Mouse (Mus musculus) heart, embryonic 13.5 days (tissue): Measurements from ENCODE around the gene Atf2. TPM values are rescaled to one million over a fixed set of nuclear protein-coding genes. Genes with fewer than 3 reads are reported as not detected.

Experiments used
- ATAC-seq: fragments of 200-750 bp; cut with Nextera tagmentation; 2 replicates; pipeline ENCODE4 v1.8.0; 2017; ENCODE audit warnings: moderate TSS enrichment; ENCODE audit not compliant: insufficient number of reproducible peaks, low FRiP score, low TSS enrichment; ENCODE audit errors: extremely low read depth
- H3K27ac ChIP-seq: fragments of 300-500 bp; sonication (generic); replicated peaks from 2 replicates; pipeline ENCODE4 v1.5.1; 2015; ENCODE audit warnings: moderate library complexity, mild to moderate bottlenecking, inconsistent platforms
- H3K27me3 ChIP-seq: fragments of 300-500 bp; sonication (generic); replicated peaks from 2 replicates; pipeline ENCODE4 v1.6.1; 2015; ENCODE audit warnings: mild to moderate bottlenecking, inconsistent platforms
- H3K36me3 ChIP-seq: fragments of 300-500 bp; sonication (generic); 2 replicates; pipeline ENCODE4 v1.6.1; 2015; ENCODE audit warnings: mild to moderate bottlenecking, inconsistent platforms
- H3K4me1 ChIP-seq: fragments of 300-500 bp; sonication (generic); 2 replicates; pipeline ENCODE4 v1.6.1; 2015; ENCODE audit warnings: inconsistent platforms
- H3K4me2 ChIP-seq: fragments of 300-500 bp; sonication (generic); 2 replicates; pipeline ENCODE4 v1.6.1; 2015; ENCODE audit warnings: inconsistent platforms, mild to moderate bottlenecking, moderate library complexity
- H3K4me3 ChIP-seq: fragments of 300-500 bp; sonication (generic); 2 replicates; pipeline ENCODE4 v1.5.1; 2015; ENCODE audit warnings: moderate library complexity, mild to moderate bottlenecking, inconsistent platforms
- H3K9ac ChIP-seq: fragments of 300-500 bp; sonication (generic); 2 replicates; pipeline ENCODE4 v1.6.1; 2015; ENCODE audit warnings: inconsistent platforms, mild to moderate bottlenecking, moderate library complexity
- H3K9me3 ChIP-seq: fragments of 300-500 bp; sonication (generic); 2 replicates; pipeline ENCODE4 v1.6.1; 2016; ENCODE audit warnings: inconsistent platforms
- WGBS: fragments of 180-500 bp; shearing (Covaris S2); methylation state at CpG from one replicate; pipeline ENCODE4 v1.1.7; 2015; ENCODE audit warnings: mixed read lengths; 5-methylcytosine and 5-hydroxymethylcytosine counted together
- polyA plus RNA-seq: library from polyadenylated mRNA; unstranded; fragments of >200 nt; fragmentation: Nextera tagmentation; extraction: Ambion mirVana; gene quantifications from 2 replicates; pipeline ENCODE4 v1.2.1, GENCODE M21; 2015

Gene Atf2
- polyA plus RNA-seq, 1 experiment from 2014 or later = 33.1 TPM

- Histone ChIP-seq H3K4me3 (peak within 1 kb of the TSS; percentile 82), H3K9me3 (no peaks in the 10 kb centered on the region), H3K4me1 (peaks cover 40% of the 10 kb centered on the region), H3K9ac (peak within 1 kb of the TSS; percentile 94), H3K27me3 (peaks cover 5% of the 10 kb centered on the region; the same call in 1 of the 2 replicates), H3K4me2 (peak within 1 kb of the TSS; percentile 85), H3K27ac (peak within 1 kb of the TSS; percentile 66), H3K36me3 (no peaks in the 10 kb centered on the region)
- under 1% methylated on average over 80 of the region's 131 CpGs for WGBS
- peak; percentile 80 for ATAC-seq
Measured at GRCm38 (mm10) chr2:73774786-73775682, 117.4 kb downstream of the Atf2 start, which contains the start of gene Chn1. Gene Chn1 (minus strand): TSS chr2:73775346.

DNA sequence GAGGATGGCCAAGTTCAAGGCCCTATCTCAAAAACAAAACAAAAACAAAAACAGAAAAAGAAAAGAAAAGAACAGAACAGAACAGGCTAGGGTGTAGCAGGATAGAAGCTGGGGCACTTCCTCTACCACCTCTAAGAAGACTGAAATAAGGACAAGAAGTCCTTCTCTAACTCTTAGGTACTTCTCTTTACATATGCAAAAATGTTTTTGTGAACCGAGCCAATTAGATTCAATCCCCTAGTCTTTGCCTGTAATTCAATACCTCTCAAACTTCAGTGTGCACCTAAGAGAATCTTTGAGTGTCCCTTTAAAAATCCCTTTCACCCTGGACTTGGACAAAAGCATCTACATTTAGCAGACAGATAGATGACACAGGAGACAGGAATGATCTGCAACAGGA is 119.5 kb downstream of the Atf2 start:
- WGBS = 40% methylated on average over 1 of the region's 1 CpGs

GRCm38 (mm10) chr2:73768669-73769068 is 123.8 kb downstream of the Atf2 start:
- ATAC-seq = no peak
- no peak overlapping the region for H3K4me3 ChIP-seq
- 74% methylated on average over 4 of the region's 4 CpGs for WGBS
- no peaks in the 10 kb centered on the region for H3K27me3 ChIP-seq
- H3K4me1 ChIP-seq = peaks cover 24% of the 10 kb centered on the region
- no peaks in the 10 kb centered on the region for H3K36me3 ChIP-seq
- H3K27ac ChIP-seq = no peak overlapping the region
- H3K9me3 ChIP-seq = no peaks in the 10 kb centered on the region
- no peak overlapping the region for H3K9ac ChIP-seq
- no peak overlapping the region for H3K4me2 ChIP-seq

More for the DNA sequence above, 119.5 kb downstream of the Atf2 start:
- Histone ChIP-seq H3K27ac (no peak overlapping the region), H3K4me3 (no peak overlapping the region), H3K4me1 (peaks cover 25% of the 10 kb centered on the region), H3K27me3 (peaks cover 5% of the 10 kb centered on the region; the same call in 1 of the 2 replicates), H3K36me3 (no peaks in the 10 kb centered on the region), H3K4me2 (peak overlapping the region; percentile 85), H3K9ac (0 out of 2 replicates have a peak overlapping the region, but pooled peaks have one; percentile 19), H3K9me3 (no peaks in the 10 kb centered on the region)
- no peak for ATAC-seq

Other genes starting within 250 kb of the Atf2 start
- gene Chn1, start 117.3 kb downstream of the Atf2 start, polyA plus RNA-seq = 16.7 and 17.3 TPM in 2 replicates
- gene Atp5g3, start 18.7 kb upstream of the Atf2 start, polyA plus RNA-seq = 2,386 and 2,786 TPM in 2 replicates